Comparison of ENCODE assay signal across 9 mouse cellular contexts in the genomic region with DNA sequence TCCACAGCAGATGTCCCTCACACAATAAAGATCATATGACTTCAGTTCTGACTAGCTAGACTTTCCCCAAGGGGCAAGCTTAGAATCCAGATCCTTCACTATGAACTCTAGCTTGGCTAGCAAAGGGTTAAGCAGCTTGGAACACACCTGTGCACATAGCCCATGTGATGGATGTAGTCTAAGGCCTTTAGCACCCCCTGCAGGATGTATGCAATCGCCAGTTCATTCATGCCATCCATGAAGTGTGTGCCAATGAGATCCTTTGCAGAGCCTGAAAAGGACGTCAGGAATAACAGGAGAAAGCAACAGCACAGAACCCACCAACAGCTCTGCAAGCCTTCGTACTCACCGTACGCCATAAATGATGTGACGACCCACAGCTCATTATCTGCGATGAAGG. TPM values are rescaled to one million over a fixed set of nuclear protein-coding genes. Genes with fewer than 3 reads are reported as not detected.
DNase-seq lines count a peak whose midpoint lies in the region; ATAC-seq and TF ChIP-seq lines count a peak whose summit lies in the region.
"Had no signal": no experiment of that assay in that cellular context is flagged by ENCODE, and none has a peak within 500 bp of the region (broad histone marks: within the 10 kb centered on the region; RNA-seq: fewer than 3 reads in every experiment).

No protein-coding gene starts in this region.

- peaks cover 10% of the 10 kb centered on the region for H3K36me3 ChIP-seq in midbrain, embryonic 11.5 days (ENCODE audit: control insufficient read depth, insufficient read depth, low read length)
- peaks cover 17% of the 10 kb centered on the region for H3K36me3 ChIP-seq in midbrain, embryonic 16.5 days (ENCODE audit: control insufficient read depth, insufficient read depth, low read length)
- H3K36me3 ChIP-seq in lung, postnatal 0 days (ENCODE audit: insufficient read depth, low read length), result peaks cover 5% of the 10 kb centered on the region; the same call in 1 of the 2 replicates

- H3K27ac ChIP-seq in midbrain, embryonic 11.5 days (ENCODE audit: low read depth, low read length), result no peak overlapping the region
- H3K27ac ChIP-seq in midbrain, embryonic 16.5 days (ENCODE audit: low read length), result no peak overlapping the region
- H3K27ac ChIP-seq in lung, postnatal 0 days (ENCODE audit: low read length), result no peak overlapping the region

- 82% methylated on average over 7 of the region's 7 CpGs for WGBS in midbrain, embryonic 11.5 days
- 79% methylated on average over 7 of the region's 7 CpGs for WGBS in midbrain, embryonic 16.5 days
- 70% methylated on average over 7 of the region's 7 CpGs for WGBS in lung, postnatal 0 days

- H3K4me1 ChIP-seq in midbrain, embryonic 11.5 days (ENCODE audit: control insufficient read depth, insufficient read depth, low read length), result no peaks in the 10 kb centered on the region
- no peaks in the 10 kb centered on the region for H3K4me1 ChIP-seq in midbrain, embryonic 16.5 days (ENCODE audit: control insufficient read depth, insufficient read depth, low read length)
- no peaks in the 10 kb centered on the region for H3K4me1 ChIP-seq in lung, postnatal 0 days (ENCODE audit: insufficient read depth, low read depth, low read length)

- H3K27me3 ChIP-seq in midbrain, embryonic 11.5 days (ENCODE audit: control insufficient read depth, insufficient read depth, low read length), result no peaks in the 10 kb centered on the region
- H3K27me3 ChIP-seq in midbrain, embryonic 16.5 days (ENCODE audit: control insufficient read depth, insufficient read depth, low read depth, low read length), result no peaks in the 10 kb centered on the region
- H3K27me3 ChIP-seq in lung, postnatal 0 days (replicated peaks; ENCODE audit: insufficient read depth, low read length), result no peaks in the 10 kb centered on the region

- H3K9me3 ChIP-seq in midbrain, embryonic 11.5 days (ENCODE audit: control insufficient read depth, low read length), result no peaks in the 10 kb centered on the region
- no peaks in the 10 kb centered on the region for H3K9me3 ChIP-seq in midbrain, embryonic 16.5 days (replicated peaks; ENCODE audit: control insufficient read depth, low read length, poor library complexity, severe bottlenecking)
- no peaks in the 10 kb centered on the region for H3K9me3 ChIP-seq in lung, postnatal 0 days (ENCODE audit: low read length)

- peak; percentile 83 for DNase-seq in midbrain, embryonic 11.5 days (ENCODE audit: low spot score, missing footprints)
- DNase-seq in lung, postnatal 0 days (ENCODE audit: low spot score), result peak; percentile 82
- DNase-seq in thymus, postnatal 36 days, result peak; percentile 74 to 79
- no peak for DNase-seq in frontal cortex, postnatal 10 days (ENCODE audit: low spot score in 2 of 2)
- no peak for DNase-seq in left cerebral cortex, adult 11 months (ENCODE audit: low spot score)

- H3K4me2 ChIP-seq in midbrain, embryonic 11.5 days, result no peak overlapping the region
- H3K4me2 ChIP-seq in midbrain, embryonic 16.5 days (ENCODE audit: low read length), result no peak overlapping the region
- H3K4me2 ChIP-seq in lung, postnatal 0 days (replicated peaks; ENCODE audit: low read depth, low read length), result no peak overlapping the region

- no peak overlapping the region for H3K9ac ChIP-seq in midbrain, embryonic 11.5 days (ENCODE audit: low read length)
- no peak overlapping the region for H3K9ac ChIP-seq in midbrain, embryonic 16.5 days (ENCODE audit: low read depth, low read length)
- no peak overlapping the region for H3K9ac ChIP-seq in lung, postnatal 0 days (replicated peaks; ENCODE audit: low read depth)

- TF ChIP-seq EP300 in lung, postnatal 0 days (IDR thresholded peaks at IDR 0.05), result no peak

- no peak overlapping the region for H3K4me3 ChIP-seq in midbrain, embryonic 11.5 days (ENCODE audit: low read depth, low read length)
- H3K4me3 ChIP-seq in midbrain, embryonic 16.5 days (ENCODE audit: low read depth, low read length), result no peak overlapping the region
- H3K4me3 ChIP-seq in lung, postnatal 0 days (ENCODE audit: low read depth, low read length), result no peak overlapping the region

- ATAC-seq in midbrain, embryonic 11.5 days (ENCODE audit: low FRiP score), result no peak
- ATAC-seq in midbrain, embryonic 16.5 days, result no peak
- peak; percentile 30 for ATAC-seq in activated CD4-positive, CD25-positive, alpha-beta regulatory T cell, adult 4 months
- peak; percentile 74 for ATAC-seq in lung, postnatal 0 days

- peak; percentile 77 for TF ChIP-seq CTCF in lung, postnatal 0 days (IDR thresholded peaks at IDR 0.05)

RNA-seq across cellular contexts. Expression of gene Limd2, which starts 10.1 kb away (rescaled TPM):
- 301 and 308 TPM in 2 replicates for polyA plus RNA-seq in midbrain, embryonic 11.5 days (2014; fragmentation: Nextera tagmentation; extraction: Ambion mirVana)
- 143 and 158 TPM in 2 replicates for polyA plus RNA-seq in midbrain, embryonic 16.5 days (2015; fragmentation: Nextera tagmentation; extraction: Ambion mirVana)
- 100 to 1,000 TPM; 633 to 743 TPM for polyA plus RNA-seq in activated CD4-positive, CD25-positive, alpha-beta regulatory T cell, adult 4 months (2017; shearing (Covaris generic))
- 225 and 226 TPM in 2 replicates for polyA plus RNA-seq in lung, postnatal 0 days (2015; fragmentation: Nextera tagmentation; extraction: Ambion mirVana)

RNA-seq across cellular contexts. Expression of gene Gm10840, which starts 10.2 kb away (rescaled TPM):
- polyA plus RNA-seq in midbrain, embryonic 11.5 days (2014; fragmentation: Nextera tagmentation; extraction: Ambion mirVana), result not detected in 2 replicates
- not detected in 2 replicates for polyA plus RNA-seq in midbrain, embryonic 16.5 days (2015; fragmentation: Nextera tagmentation; extraction: Ambion mirVana)
- polyA plus RNA-seq in activated CD4-positive, CD25-positive, alpha-beta regulatory T cell, adult 4 months (2017; shearing (Covaris generic)), result not detected
- not detected in 2 replicates for polyA plus RNA-seq in lung, postnatal 0 days (2015; fragmentation: Nextera tagmentation; extraction: Ambion mirVana)
- polyA plus RNA-seq: kidney, embryonic 16.5 days; lung, embryonic 16.5 days had no signal

RNA-seq across cellular contexts. Expression of gene Strada, which starts 31.2 kb away (rescaled TPM):
- polyA plus RNA-seq in midbrain, embryonic 11.5 days (2014; fragmentation: Nextera tagmentation; extraction: Ambion mirVana), result 38.4 and 40.5 TPM in 2 replicates
- 25.1 and 28.2 TPM in 2 replicates for polyA plus RNA-seq in midbrain, embryonic 16.5 days (2015; fragmentation: Nextera tagmentation; extraction: Ambion mirVana)
- 10 to 100 TPM; 30.1 to 33.5 TPM for polyA plus RNA-seq in activated CD4-positive, CD25-positive, alpha-beta regulatory T cell, adult 4 months (2017; shearing (Covaris generic))
- 14.9 and 15.4 TPM in 2 replicates for polyA plus RNA-seq in lung, postnatal 0 days (2015; fragmentation: Nextera tagmentation; extraction: Ambion mirVana)

RNA-seq across cellular contexts. Expression of gene Ccdc47, which starts 45.3 kb away (rescaled TPM):
- polyA plus RNA-seq in midbrain, embryonic 11.5 days (2014; fragmentation: Nextera tagmentation; extraction: Ambion mirVana), result 74.1 and 76.4 TPM in 2 replicates
- polyA plus RNA-seq in midbrain, embryonic 16.5 days (2015; fragmentation: Nextera tagmentation; extraction: Ambion mirVana), result 115 and 131 TPM in 2 replicates
- polyA plus RNA-seq in activated CD4-positive, CD25-positive, alpha-beta regulatory T cell, adult 4 months (2017; shearing (Covaris generic)), result 10 to 100 TPM; 65.0 to 74.5 TPM
- 67.7 and 71.1 TPM in 2 replicates for polyA plus RNA-seq in lung, postnatal 0 days (2015; fragmentation: Nextera tagmentation; extraction: Ambion mirVana)

RNA-seq across cellular contexts. Expression of gene Ddx42, which starts 45.9 kb away (rescaled TPM):
- 105 and 110 TPM in 2 replicates for polyA plus RNA-seq in midbrain, embryonic 11.5 days (2014; fragmentation: Nextera tagmentation; extraction: Ambion mirVana)
- polyA plus RNA-seq in midbrain, embryonic 16.5 days (2015; fragmentation: Nextera tagmentation; extraction: Ambion mirVana), result 92.1 and 95.0 TPM in 2 replicates
- polyA plus RNA-seq in activated CD4-positive, CD25-positive, alpha-beta regulatory T cell, adult 4 months (2017; shearing (Covaris generic)), result 10 to 100 TPM; 59.1 to 71.5 TPM
- 35.3 and 38.4 TPM in 2 replicates for polyA plus RNA-seq in lung, postnatal 0 days (2015; fragmentation: Nextera tagmentation; extraction: Ambion mirVana)

Comparison
In these comparisons a context has a peak if more than half of its experiments do, and no peak if none do; other contexts are left out.
1. ATAC-seq: peak in activated CD4-positive, CD25-positive, alpha-beta regulatory T cell, adult 4 months (single experiment) and lung, postnatal 0 days (single experiment); none in midbrain, embryonic 11.5 days (single experiment) and midbrain, embryonic 16.5 days (single experiment).
2. DNase-seq: peak in midbrain, embryonic 11.5 days (single experiment), lung, postnatal 0 days (single experiment) and thymus, postnatal 36 days (2 of 2); none in frontal cortex, postnatal 10 days (0 of 2) and left cerebral cortex, adult 11 months (single experiment).